ENCODE assay signal across 10 mouse cellular contexts in the genomic region with DNA sequence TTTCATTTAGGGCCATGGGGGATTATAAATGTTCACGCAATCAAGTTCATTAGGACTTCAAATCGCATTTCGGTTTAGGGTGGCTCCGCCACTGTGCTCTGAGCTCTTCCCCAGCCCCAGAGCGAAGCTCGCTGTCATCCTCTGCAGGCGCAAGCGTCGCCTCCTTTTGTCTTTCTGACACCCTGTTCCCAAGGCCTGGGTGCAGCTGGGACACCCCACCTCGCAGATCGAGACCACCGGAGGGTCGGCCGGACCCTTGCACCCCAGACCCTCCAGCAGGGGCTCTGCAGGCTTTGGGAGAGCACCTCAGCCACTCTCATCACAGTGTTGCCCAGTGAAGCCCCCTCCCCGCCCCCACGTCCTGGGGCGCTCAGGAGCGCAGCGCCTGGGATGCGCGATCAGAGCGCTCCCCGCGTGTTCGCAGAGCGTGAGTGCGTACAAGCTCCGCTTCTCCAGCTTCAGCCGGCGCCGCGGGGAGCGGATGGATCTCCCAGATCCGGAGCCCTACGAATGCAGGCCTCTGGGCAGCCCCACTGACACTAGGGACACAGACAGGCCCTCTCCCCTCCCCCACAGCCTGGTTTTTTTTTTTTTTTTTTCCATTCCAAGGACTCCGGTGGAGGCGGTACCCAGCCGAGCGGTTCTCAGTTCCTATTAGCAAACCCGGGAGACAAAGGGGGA. TPM values are rescaled to one million over a fixed set of nuclear protein-coding genes. Genes with fewer than 3 reads are reported as not detected.
DNase-seq lines count a peak whose midpoint lies in the region; ATAC-seq and TF ChIP-seq lines count a peak whose summit lies in the region.
"Had no signal": no experiment of that assay in that cellular context is flagged by ENCODE, and none has a peak within 500 bp of the region (broad histone marks: within the 10 kb centered on the region; RNA-seq: fewer than 3 reads in every experiment).

No protein-coding gene starts in this region.

- peak overlapping the region; percentile 73 for H3K4me2 ChIP-seq in hindbrain, embryonic 13.5 days
- peak overlapping the region; percentile 37 for H3K4me2 ChIP-seq in midbrain, postnatal 0 days (ENCODE audit: low read depth, low read length, poor library complexity, severe bottlenecking)

- peak overlapping the region; percentile 62 for H3K4me3 ChIP-seq in heart, embryonic 10.5 days
- peak overlapping the region; percentile 5; the same call in 1 of the 2 replicates for H3K4me3 ChIP-seq in brown adipose tissue, adult 24 weeks (ENCODE audit: insufficient read depth, low read depth, low read length)
- H3K4me3 ChIP-seq in hindbrain, embryonic 13.5 days: peak overlapping the region; percentile 40
- peak overlapping the region; percentile 15; the same call in 1 of the 2 replicates for H3K4me3 ChIP-seq in midbrain, postnatal 0 days (ENCODE audit: low read depth, low read length)

- H3K27ac ChIP-seq in heart, embryonic 10.5 days: no peak overlapping the region
- H3K27ac ChIP-seq in brown adipose tissue, adult 24 weeks (replicated peaks; ENCODE audit: low read depth, low read length): no peak overlapping the region
- H3K27ac ChIP-seq in hindbrain, embryonic 13.5 days: peak overlapping the region; percentile 90
- H3K27ac ChIP-seq in midbrain, postnatal 0 days (ENCODE audit: low read depth, low read length): no peak overlapping the region

- peaks cover 85% of the 10 kb centered on the region for H3K27me3 ChIP-seq in heart, embryonic 10.5 days (ENCODE audit: insufficient read depth, poor library complexity, severe bottlenecking)
- peaks cover 77% of the 10 kb centered on the region for H3K27me3 ChIP-seq in hindbrain, embryonic 13.5 days
- peaks cover 59% of the 10 kb centered on the region for H3K27me3 ChIP-seq in midbrain, postnatal 0 days (ENCODE audit: insufficient read depth, low read length)

- DNase-seq in heart, embryonic 10.5 days (ENCODE audit: low spot score): no peak
- DNase-seq in heart, postnatal 25 days (ENCODE audit: low spot score): no peak
- DNase-seq in midbrain, postnatal 0 days (ENCODE audit: low spot score): no peak
- no peak for DNase-seq in spleen, adult 12 weeks (ENCODE audit: low spot score)
- DNase-seq in B cell, adult 2 months: no peak
- DNase-seq in thymus, postnatal 10 days (ENCODE audit: low spot score in 2 of 2): no peak

- peaks cover 21% of the 10 kb centered on the region for H3K4me1 ChIP-seq in heart, embryonic 10.5 days
- peaks cover 6% of the 10 kb centered on the region for H3K4me1 ChIP-seq in brown adipose tissue, adult 24 weeks (ENCODE audit: control insufficient read depth, insufficient read depth, insufficient read length, low read length)
- peaks cover 25% of the 10 kb centered on the region for H3K4me1 ChIP-seq in hindbrain, embryonic 13.5 days (replicated peaks)
- no peaks in the 10 kb centered on the region for H3K4me1 ChIP-seq in midbrain, postnatal 0 days (ENCODE audit: insufficient read depth, low read length)

- WGBS in heart, embryonic 10.5 days: 2% methylated on average over 40 of the region's 40 CpGs
- under 1% methylated on average over 40 of the region's 40 CpGs for WGBS in hindbrain, embryonic 13.5 days
- 2% methylated on average over 40 of the region's 40 CpGs for WGBS in midbrain, postnatal 0 days

- no peaks in the 10 kb centered on the region for H3K36me3 ChIP-seq in heart, embryonic 10.5 days
- H3K36me3 ChIP-seq in hindbrain, embryonic 13.5 days: no peaks in the 10 kb centered on the region
- H3K36me3 ChIP-seq in midbrain, postnatal 0 days (ENCODE audit: insufficient read depth, low read length): no peaks in the 10 kb centered on the region

- ATAC-seq in hindbrain, embryonic 13.5 days (ENCODE audit: low FRiP score): peak; percentile 60
- no peak for ATAC-seq in midbrain, postnatal 0 days (ENCODE audit: low FRiP score)

- H3K9ac ChIP-seq in hindbrain, embryonic 13.5 days: peak overlapping the region; percentile 73
- 0 out of 2 replicates have a peak overlapping the region, but pooled peaks have one; percentile 33 for H3K9ac ChIP-seq in midbrain, postnatal 0 days (replicated peaks; ENCODE audit: low read length, poor library complexity, severe bottlenecking)

- intact Hi-C loops in heart, postnatal 25 days (cut with DNase I): loop anchor here (2.0 to 10.0 kb wide), 5 partner anchors 85 to 707 kb away; no protein-coding TSS in a partner anchor

- no peaks in the 10 kb centered on the region for H3K9me3 ChIP-seq in heart, embryonic 10.5 days
- H3K9me3 ChIP-seq in hindbrain, embryonic 13.5 days: no peaks in the 10 kb centered on the region
- no peaks in the 10 kb centered on the region for H3K9me3 ChIP-seq in midbrain, postnatal 0 days (ENCODE audit: low read length)

- no peak for TF ChIP-seq CTCF in midbrain, postnatal 0 days (IDR thresholded peaks at IDR 0.05)

RNA-seq across cellular contexts. Expression of a gene that starts 10.9 kb away (rescaled TPM):
- 0.94 and 1.9 TPM in 2 replicates for polyA plus RNA-seq in heart, embryonic 10.5 days (2016; fragmentation: Nextera tagmentation; extraction: Ambion mirVana)
- under 1 TPM in 1 of 2 experiments, not detected in 1; 0.22 TPM for total RNA-seq in heart, postnatal 25 days (2021)
- not detected in 2 replicates for polyA plus RNA-seq in brown adipose tissue, adult 24 weeks (2012; ENCODE audit: insufficient read depth, insufficient read length, missing spikeins)
- 54.7 TPM in 2 replicates for polyA plus RNA-seq in hindbrain, embryonic 13.5 days (2015; fragmentation: Nextera tagmentation; extraction: Ambion mirVana)
- total RNA-seq in midbrain, postnatal 0 days (2014; rRNA removed): 9.9 and 10.8 TPM in 2 replicates
- 15.2 and 22.8 TPM in 2 replicates for polyA plus RNA-seq in midbrain, postnatal 0 days (2015; fragmentation: Nextera tagmentation; extraction: Ambion mirVana)
- total RNA-seq: MEL had no signal
- polyA plus RNA-seq: testis, adult 2 months had no signal

Comparison
In these comparisons a context has a peak if more than half of its experiments do, and no peak if none do; other contexts are left out.
1. H3K4me3 ChIP-seq: peak in every context shown above with its lines; median percentile 62 in heart, embryonic 10.5 days; 40 in hindbrain, embryonic 13.5 days; 15 in midbrain, postnatal 0 days; 5 in brown adipose tissue, adult 24 weeks.